Mouse (Mus musculus) gastrocnemius, postnatal 4 days (tissue): Measurements from ENCODE around the gene Zfp941. TPM values are rescaled to one million over a fixed set of nuclear protein-coding genes. Genes with fewer than 3 reads are reported as not detected.

Source experiments
- DNase-seq, 2 experiments: peaks; one replicate each; pipeline ENCODE4 v3.0.0; 2021 to 2022; ENCODE audit warnings: low spot score in 2 of 2, mixed read lengths in 2 of 2
- long read RNA-seq, 2 experiments: library from polyadenylated mRNA; stranded (forward); transcript quantifications; one replicate each; pipeline ENCODE4 v2.0.0; 2021
- total RNA-seq, 2 experiments: library from RNA; stranded (reverse); gene quantifications; 2 replicates each; pipeline ENCODE4 v1.2.3; 2021

The Zfp941 gene
- under 1 TPM in 1 of 2 experiments, not detected in 1; 0.07 TPM for total RNA-seq
- long read RNA-seq, experiment 1, result 0 reads
- long read RNA-seq, experiment 2, result 0 reads

DNA sequence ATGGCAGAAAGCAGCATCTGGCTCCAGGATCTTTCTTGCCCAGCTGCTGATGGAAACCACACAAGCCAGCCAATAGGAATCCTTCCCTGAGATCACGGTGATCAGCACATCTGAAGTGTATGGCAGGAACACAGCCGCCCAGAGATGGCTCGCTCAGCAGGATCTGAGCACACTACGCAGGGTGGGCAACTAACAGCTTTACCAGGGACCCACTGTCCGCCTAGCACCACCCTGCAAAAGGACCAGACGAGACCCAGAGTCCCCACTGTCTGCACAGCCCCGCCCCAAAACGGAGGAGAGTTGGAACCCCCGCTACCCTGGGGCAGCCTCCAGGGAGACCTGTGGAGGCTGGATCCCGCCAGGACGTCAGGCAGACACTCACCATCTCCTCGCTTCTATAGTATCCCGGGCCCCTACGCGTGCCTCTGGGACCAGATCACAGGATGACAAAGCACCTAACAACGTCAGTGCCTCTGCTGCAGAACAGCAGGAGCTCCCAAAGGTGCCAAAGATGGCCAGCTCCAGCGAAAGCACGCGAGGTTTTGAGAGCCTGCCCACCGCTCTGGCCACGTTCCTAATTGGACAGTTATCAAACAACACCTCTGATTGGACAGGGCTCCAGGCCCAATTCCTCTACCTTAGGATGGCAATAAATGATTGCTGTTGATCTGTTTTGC lies at the start of gene Zfp941:
Gene Zfp941 (minus strand): TSS at position 526 of the 677 bp plus-strand sequence.
- no peak for DNase-seq

DNA sequence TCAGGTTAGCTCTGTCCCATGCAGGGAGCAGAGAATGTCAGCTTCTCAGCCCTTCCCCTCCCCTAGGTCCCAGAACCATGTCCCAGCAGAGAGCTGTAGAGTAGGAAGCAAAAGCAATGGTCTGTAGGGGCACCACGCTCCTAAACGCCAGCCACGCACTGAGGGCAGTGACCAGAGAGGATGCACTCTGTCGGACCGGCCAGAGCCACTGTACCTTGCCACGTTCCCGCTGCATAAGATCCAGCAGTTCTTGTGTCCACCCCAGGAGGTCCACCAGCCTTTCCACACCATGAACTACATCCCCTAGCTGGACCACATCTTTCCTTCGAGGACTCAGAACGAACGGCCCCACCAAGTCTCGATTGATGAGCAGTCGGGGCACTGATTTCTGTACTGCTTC lies 42.8 kb upstream of the Zfp941 start:
- DNase-seq, result no peak

DNA sequence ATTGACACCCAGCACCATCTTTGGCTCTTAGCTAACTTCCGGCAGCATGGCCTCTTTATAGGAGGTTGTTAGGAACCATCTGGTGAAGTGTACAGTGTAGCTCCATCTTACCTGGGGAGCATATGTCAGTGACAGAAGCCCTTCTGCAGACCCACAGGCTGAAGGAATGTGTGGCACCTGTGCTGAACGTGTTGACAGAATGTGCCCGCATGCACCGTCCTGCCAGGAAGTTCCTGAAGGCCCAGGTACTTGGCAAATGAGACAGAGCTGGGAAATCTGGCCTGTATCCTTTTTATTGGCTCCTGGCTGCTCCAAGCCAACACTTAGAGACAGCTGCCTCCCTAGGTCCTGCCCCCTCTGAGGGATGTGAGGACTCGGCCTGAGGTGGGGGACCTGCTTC lies 38.8 kb upstream of the Zfp941 start:
- DNase-seq, result no peak

DNA sequence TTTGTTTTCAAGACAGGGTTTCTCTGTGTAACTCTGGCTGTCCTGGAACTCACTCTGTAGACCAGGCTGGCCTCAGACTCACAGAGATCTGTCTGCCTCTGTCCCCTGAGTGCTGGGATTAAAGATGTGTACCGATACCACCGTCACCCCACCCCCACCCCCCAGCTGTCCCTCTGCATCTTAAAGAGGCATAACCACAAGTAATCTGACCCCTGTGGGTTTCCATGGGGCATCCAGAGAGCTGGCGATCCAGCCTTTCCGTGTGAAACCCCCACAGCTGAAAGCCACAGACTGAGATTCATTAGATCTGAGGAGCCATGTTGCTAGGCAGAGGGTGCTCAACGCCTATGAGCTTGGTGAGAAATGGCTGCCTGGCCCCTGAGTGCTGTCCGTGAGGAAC lies 38.0 kb upstream of the Zfp941 start:
- DNase-seq, result no peak

DNA sequence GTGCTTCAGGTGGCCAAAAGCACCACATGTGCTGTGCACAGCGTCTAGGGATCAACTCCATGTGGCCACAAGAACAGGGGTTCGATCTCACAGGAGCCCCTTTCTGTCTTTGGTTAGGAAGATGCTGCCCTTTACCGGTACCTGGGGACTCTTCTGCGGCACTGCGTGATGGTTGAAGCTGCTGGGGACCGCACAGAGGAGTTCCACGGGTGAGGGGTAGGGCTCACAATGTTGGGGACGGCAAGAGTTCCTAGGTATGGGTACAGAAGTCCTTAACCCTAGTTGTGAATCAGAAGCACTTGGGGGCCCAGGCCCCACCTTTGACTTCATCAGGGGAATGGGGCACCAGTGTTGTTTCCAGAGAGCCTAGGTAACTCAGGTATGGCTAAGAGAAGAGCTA lies 36.8 kb upstream of the Zfp941 start:
- no peak for DNase-seq

DNA sequence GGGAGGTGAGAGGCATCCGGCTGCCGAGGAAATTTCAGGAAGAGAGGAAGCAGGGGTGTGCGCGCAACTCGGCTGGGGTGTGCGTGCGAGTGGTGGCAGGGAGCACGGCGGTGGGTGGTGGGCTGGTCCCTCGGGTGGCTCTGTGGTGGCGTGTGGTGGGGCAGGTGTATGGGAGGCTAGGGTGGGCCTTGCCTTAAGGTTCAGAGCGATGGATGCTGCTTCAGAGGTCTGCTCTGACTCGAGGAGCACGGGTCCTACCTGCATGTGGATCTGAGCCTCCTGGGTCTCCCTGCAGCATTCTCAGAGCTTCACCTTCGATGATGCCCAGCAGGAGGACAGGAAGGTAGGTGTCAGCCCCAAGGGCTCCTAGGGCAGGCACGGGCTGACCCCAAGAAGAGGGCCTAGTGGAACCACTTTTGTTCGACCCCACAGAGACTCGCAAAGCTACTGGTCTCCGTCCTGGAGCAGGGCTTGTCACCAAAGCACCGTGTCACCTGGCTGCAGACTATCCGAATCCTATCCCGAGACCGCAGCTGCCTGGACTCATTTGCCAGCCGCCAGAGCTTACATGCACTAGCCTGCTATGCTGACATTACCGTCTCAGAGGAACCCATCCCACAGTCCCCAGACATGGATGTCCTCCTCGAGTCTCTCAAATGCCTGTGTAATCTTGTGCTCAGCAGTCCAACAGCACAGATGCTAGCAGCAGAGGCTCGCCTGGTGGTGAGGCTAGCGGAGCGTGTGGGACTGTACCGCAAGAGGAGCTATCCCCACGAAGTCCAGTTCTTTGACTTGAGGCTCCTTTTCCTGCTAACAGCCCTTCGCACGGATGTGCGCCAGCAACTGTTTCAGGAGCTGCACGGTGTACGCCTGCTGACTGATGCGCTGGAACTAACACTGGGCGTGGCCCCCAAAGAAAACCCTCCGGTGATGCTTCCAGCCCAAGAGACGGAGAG lies 35.9 kb upstream of the Zfp941 start, which contains the start of gene Bet1l:
Gene Bet1l (minus strand): TSS at position 28 of the 956 bp plus-strand sequence.
- DNase-seq, result no peak

DNA sequence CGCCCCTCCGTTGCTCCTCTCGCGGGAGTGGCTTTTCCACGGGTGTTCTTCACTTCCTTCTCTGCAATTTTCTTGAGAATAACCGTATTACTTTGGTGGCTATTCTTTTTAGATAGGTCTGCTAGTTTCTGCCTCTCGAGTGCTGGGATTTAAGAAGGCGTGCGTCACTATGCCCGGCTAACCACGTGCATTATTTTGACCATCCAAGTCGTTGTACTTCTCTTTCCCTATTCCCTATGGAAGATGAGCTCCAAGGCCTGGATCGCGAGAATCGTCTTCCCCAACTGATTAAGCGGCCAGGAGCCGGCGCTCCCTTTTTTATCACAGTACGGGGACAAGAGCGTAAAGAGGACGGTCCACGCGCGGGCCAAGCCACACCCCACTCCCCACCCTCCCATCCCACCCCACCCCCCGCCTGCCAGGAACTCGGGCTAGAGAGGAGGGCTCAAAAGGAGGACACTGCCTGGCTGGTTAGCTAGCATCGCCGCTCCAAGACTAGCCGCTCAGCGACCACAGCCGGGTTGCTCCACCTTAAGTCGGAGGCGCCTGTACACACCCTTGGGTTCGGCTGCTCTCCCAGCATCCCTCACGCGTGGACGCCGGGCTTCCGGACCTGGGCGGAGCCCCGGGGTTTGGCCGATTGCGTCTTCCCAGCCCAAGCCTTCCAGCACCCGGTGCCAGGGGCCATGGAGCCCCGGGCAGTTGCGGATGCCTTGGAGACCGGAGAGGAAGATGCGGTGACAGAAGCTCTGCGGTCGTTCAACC lies 35.0 kb upstream of the Zfp941 start, which contains the start of gene Ric8a:
Gene Ric8a (plus strand): TSS at position 173 of the 765 bp plus-strand sequence.
- DNase-seq, result peak; percentile 80 to 91

DNA sequence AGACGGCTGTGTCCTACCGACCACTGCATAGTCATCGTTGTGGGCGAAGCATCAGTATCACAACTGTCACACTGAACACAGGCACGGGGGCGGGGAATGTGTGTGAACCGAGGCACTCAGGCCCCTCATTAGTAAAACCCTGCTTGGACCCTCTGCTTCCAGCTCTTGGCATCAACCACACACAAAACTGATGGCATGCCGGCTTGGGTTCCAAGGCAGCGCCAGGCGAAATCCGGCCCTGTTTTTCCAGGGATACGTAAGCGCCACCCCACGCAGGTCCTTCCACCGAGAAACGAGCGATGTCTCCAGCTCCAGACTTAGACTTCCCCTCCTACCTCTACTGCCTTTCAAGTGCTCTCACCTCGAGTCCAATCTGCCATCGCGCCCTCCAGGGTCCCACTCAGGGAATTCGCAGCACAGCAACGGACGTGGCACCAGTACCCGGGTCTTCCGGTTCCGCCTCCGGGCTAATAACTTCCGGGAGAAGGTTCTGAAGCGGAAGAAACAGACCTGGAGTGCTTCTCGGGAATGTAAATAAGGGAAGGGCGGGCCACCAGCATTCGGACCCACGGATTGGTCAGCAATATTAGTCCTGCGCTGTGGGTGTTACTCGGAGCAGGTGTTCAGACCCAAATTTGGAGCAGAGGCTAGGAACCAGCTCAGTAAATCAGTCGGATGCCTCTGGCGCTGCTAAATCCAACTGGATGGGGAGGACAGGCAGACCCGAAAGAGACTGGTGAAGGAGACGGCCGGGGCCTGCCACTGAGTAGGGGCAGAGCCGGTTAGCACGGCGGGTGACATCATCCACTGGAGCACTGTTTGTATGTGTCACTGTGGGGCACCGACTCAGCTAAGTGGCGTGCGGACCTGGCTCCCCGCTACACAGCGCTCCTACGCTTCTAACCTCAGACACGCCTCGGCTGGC lies 34.1 kb upstream of the Zfp941 start, which contains the start of gene Gm45785:
Gene Gm45785 (minus strand): TSS at position 472 of the 925 bp plus-strand sequence.
- DNase-seq, result peak; percentile 59 to 83

DNA sequence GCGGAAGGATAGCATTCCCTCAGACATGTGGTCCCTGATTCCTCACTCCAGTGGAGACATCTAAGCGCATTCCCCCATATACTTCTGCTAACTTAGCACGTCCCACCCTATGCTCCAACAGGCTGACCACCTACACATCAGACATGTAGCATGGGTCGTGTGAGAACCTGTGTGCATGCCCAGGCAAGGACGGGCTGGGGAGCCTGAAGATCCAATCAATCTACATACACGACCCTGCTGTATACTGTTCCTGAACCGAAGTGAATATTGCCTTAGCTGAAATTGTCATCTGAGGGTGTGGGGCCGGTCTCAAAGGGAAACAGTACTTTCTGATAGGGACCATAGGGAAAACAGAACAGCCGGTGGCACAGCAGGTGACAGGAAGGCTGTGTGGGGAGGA lies 33.2 kb upstream of the Zfp941 start:
- DNase-seq, result no peak

DNA sequence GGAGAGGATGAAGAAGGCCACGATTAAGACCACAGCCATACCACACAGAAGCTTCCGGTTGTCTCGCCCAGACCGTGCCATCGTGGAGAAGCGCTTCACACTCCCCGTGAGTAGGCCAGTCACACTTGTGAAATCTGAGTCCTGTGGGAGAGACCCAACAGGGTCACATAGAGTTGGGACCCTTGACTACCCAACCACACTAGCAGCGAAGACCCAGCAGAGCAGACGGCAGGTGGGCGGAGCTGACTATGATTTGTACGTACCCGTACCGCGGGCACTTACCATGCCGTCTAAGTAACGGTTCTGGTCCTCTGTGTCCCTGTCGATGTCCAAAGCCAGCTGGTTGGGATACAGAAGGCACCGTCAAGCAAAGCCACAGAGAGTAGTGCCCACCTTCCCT lies 32.5 kb upstream of the Zfp941 start:
- no peak for DNase-seq

DNA sequence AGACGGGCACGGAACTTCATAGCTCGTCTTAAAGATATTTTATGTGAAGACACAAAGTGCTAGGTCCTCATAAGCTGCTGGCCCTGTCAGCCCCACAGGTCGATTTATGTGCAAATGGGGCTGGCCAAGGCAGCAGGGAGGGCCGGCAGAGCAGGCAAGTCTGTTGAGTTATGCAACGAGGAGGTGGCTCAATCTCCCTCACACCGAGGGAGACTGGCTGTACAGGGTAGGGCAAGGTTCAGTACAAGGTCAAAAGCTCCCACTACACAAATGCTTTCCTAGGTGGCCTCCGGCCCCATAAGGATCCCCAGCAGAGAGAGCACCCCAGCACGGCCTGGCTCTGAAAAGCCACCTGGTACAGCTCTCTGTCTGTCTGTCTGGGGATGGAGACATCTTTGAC lies 31.4 kb upstream of the Zfp941 start:
- no peak for DNase-seq

DNA sequence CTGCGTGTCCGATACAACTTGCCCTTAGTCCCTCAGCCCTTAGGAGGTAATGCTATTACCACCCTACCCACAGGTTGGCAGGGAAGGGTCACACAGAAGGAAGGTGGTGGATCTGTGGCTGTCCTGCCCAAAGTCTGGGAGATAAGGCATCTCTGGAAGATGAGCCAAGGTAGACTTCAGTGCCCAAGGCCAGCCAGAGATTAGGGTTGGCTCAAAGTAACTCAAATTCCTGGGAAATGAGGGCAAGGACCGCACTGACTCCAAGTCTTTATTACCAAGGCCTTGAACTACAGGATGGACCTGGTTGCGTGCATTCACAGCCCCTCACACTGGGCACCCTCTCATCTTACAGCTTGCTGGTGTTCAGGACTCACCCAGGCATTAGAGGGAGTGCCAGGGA lies 29.9 kb upstream of the Zfp941 start:
- DNase-seq, result no peak

DNA sequence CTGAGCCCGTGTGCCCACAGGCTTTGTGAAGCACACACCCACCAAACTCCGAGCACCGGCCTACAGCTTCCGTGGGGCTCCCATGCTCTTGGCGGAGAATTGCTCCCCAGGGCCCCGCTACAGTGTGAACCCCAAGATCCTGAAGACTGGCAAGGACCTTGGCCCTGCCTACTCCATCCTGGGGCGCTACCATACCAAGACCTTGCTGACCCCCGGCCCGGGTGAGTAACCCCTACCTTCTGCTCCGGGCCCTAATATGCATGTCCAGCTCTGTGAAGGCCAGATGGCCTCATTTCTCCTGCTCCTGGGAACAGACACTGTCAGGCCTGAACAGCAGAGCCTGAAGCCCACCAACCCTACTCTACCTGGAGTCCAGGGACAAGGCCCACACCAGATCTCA lies 26.6 kb upstream of the Zfp941 start:
- no peak for DNase-seq

DNA sequence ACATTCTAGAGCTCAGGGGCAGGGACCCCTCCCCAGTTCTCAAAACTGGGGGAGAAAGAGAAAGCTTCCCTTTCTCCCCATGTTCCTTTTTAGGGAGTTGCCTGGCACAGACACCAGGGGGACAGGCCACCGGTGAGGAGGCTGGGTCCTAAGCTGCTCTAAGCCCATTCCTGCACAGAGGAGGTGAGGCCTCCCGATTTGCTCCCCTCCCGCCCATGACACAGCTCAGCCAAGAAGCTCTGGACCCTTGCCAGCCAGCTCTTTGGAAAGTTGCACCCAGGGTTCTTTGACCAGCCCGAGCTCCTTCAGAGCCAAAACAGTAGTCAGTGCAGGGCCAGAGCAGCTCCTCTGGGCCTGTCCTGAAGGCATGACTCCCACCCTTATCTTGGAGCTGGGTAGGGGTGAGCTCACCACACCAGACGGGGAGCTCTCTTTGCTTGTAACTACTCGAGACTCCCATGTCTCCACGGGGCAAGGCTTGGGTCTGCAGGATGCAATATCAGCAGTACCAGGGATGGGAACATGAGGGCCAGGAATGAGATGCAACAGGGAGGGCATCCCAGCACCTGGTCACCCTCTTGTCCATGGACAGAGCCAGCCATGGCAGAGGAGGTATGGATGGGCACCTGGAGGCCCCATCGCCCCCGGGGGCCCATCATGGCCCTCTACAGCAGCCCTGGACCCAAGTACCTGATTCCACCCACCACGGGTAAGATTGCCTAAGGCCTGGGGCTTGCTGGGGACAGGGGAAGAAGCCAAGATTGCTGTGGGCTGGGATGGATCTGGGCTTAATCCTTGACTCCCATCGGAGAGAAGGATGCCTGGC lies 26.0 kb upstream of the Zfp941 start, which contains the start of gene Odf3:
Gene Odf3 (plus strand): TSS at position 51 of the 826 bp plus-strand sequence.
- DNase-seq, result no peak

DNA sequence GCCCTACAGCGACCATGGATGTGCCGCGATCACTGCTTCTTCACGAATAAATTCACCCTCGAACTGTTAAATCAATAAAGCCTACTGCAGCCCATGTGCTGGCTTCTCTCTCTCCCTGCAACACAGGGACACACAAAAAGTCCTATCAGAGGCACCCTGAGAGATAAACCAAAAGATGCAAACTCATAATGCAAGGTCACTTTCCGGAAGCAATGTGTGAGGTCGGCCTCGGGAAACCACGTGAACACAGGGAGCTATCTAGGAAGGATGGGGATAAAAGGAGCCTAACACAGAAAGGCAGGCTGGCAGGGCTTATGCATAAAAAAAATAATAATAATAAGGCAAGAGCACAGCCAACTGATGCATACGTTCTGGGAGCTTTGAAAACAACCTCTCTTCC lies 24.7 kb upstream of the Zfp941 start:
- DNase-seq, result no peak

DNA sequence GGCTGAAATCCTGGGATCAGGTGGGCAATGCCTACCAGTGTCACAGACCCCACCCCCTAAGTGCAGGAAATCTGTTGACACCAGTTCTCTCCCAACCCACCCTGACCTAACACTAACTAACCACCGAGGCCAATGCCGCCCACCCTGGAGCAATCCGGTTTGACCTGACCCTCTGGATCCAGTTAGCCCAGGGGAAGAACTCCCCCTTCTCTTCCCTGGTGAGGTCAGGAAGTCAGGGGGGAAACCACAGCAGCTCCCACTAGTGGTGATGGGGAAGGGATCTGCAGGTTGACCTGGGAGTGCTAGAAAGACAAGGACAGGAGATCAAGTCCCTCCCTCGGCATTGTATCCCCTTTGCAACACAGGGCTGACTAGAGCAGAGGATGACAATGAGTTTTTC lies 23.7 kb upstream of the Zfp941 start:
- DNase-seq, result no peak

DNA sequence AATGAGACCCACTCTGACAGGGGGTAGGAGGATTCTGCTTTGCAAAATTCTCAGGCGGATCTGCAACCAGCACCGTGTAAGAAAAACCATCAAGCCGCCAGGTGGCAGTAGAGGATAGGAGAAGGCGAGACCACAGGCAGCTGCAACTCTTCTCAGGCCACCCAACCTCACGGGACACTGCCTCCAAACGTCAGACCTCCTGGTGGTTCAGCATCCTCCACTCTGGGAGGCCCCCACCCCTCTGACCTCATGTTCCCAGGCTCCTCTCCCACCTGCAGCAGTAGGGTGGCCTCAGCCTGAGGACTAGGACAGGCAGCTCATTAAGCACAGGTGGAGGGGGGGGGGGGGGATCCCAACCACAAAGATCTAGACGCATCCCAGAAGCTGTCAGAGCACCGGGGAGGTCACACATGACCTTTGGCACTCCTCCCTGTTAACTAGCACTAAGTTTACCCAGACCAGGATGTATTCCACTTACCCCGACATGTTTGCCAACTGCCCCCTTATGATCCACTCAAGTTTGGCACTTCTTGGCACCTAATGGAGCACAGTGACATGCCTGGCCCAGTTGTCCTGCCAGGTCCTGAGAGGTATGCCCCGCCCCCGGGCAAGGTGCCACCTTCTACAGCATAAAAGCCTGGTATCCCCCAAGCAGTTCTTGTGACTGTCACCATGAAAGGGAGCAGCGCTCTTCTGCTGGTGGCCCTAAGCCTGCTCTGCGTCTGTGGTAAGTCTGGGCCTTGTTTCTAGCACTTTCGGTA lies 23.1 kb upstream of the Zfp941 start, which contains the start of gene Scgb1c1:
Gene Scgb1c1 (plus strand): TSS at position 643 of the 761 bp plus-strand sequence.
- DNase-seq, result peak; percentile 80 to 93

DNA sequence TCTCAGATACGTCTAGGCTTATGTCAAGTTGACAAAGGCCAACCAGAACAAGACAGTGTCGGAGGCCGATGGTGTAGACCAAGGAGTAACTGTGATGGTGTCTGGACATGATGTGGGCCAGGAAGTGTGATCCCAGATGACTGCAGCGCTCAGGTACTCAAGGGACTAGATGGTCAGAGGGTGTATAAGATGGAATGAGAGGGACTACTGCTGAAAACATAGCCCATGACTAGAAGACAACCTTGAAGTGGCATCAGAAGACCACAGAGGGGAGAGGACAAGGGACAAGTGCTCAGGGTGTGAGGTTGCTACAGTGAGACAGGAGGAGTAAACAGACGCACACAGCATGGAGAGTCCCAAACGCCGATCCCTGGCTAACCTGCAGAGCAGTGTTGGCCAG lies 21.8 kb upstream of the Zfp941 start:
- no peak for DNase-seq
